Mouse (Mus musculus) left cerebral cortex, postnatal 10 days (tissue): ENCODE results near the gene Grip1. TPM values are rescaled to one million over a fixed set of nuclear protein-coding genes. Genes with fewer than 3 reads are reported as not detected.

ENCODE experiments used
- DNase-seq, 2 experiments: peaks; one replicate each; pipeline ENCODE4 v3.0.0; 2021 to 2022; ENCODE audit warnings: low spot score in 2 of 2, mixed read lengths in 1 of 2; ENCODE audit errors: extremely low spot score in 1 of 2
- intact Hi-C: fragments of 180-260 bp; cut with DNase I; formaldehyde crosslinking; loops from one replicate; pipeline ENCODE4 v1.15.1; 2025
- total RNA-seq, 2 experiments: library from RNA; stranded (reverse); gene quantifications; 2 replicates each; pipeline ENCODE4 v1.2.3; 2021

Gene Grip1
- total RNA-seq: 10 to 100 TPM; 43.0 to 45.8 TPM

GRCm38 (mm10) chr10:119453431-119454105, at the start of gene Grip1:
TSS of gene Grip1 (plus strand) at chr10:119453830.
- intact Hi-C loops: loop anchor here (5.0 to 10.0 kb wide), 3 partner anchors 184 to 321 kb away; partner anchors contain the start of gene Cand1
- peak; percentile 20 to 66 for DNase-seq

- intact Hi-C loops: no loop called here
- DNase-seq: no peak
These were observed 48.5 kb upstream of the Grip1 start for GRCm38 (mm10) chr10:119405103-119405502.

GRCm38 (mm10) chr10:119405612-119406011, 48.0 kb upstream of the Grip1 start:
- DNase-seq: no peak
- intact Hi-C loops: no loop called here

- intact Hi-C loops: no loop called here
- peak in 1 of 2 experiments; percentile 58 for DNase-seq
These were observed 45.3 kb upstream of the Grip1 start for GRCm38 (mm10) chr10:119408327-119408726.

GRCm38 (mm10) chr10:119413238-119413637, 40.4 kb upstream of the Grip1 start:
- DNase-seq: no peak
- intact Hi-C loops: no loop called here

- intact Hi-C loops: no loop called here
- no peak for DNase-seq
These were observed 38.5 kb upstream of the Grip1 start for GRCm38 (mm10) chr10:119415106-119415505.

- no peak for DNase-seq
- intact Hi-C loops: no loop called here
These were observed 32.2 kb upstream of the Grip1 start for GRCm38 (mm10) chr10:119421418-119421817.

GRCm38 (mm10) chr10:119423821-119424534, 29.7 kb upstream of the Grip1 start:
- DNase-seq: no peak
- intact Hi-C loops: no loop called here

GRCm38 (mm10) chr10:119427653-119428052, 26.0 kb upstream of the Grip1 start:
- intact Hi-C loops: no loop called here
- DNase-seq: no peak

GRCm38 (mm10) chr10:119428106-119428505, 25.5 kb upstream of the Grip1 start:
- intact Hi-C loops: no loop called here
- DNase-seq: no peak

GRCm38 (mm10) chr10:119430240-119430639, 23.4 kb upstream of the Grip1 start:
- no peak for DNase-seq
- intact Hi-C loops: no loop called here

GRCm38 (mm10) chr10:119431801-119432200, 21.8 kb upstream of the Grip1 start:
- DNase-seq: no peak

GRCm38 (mm10) chr10:119435818-119436217, 17.8 kb upstream of the Grip1 start:
- DNase-seq: no peak
- intact Hi-C loops: no loop called here

More at GRCm38 (mm10) chr10:119431801-119432200, 21.8 kb upstream of the Grip1 start:
- intact Hi-C loops: no loop called here

- no peak for DNase-seq
- intact Hi-C loops: no loop called here
These were observed 16.3 kb upstream of the Grip1 start for GRCm38 (mm10) chr10:119437319-119437718.

- DNase-seq: no peak
- intact Hi-C loops: no loop called here
These were observed 11.9 kb upstream of the Grip1 start for GRCm38 (mm10) chr10:119441743-119442142.

- intact Hi-C loops: no loop called here
- DNase-seq: no peak
These were observed 6.2 kb upstream of the Grip1 start for GRCm38 (mm10) chr10:119447392-119447914.

GRCm38 (mm10) chr10:119447930-119448329, 5.7 kb upstream of the Grip1 start:
- DNase-seq: no peak
- intact Hi-C loops: no loop called here

- intact Hi-C loops: loop anchor here (5.0 to 10.0 kb wide), 3 partner anchors 185 to 322 kb away; partner anchors contain the start of gene Cand1
- DNase-seq: no peak
These were observed 932 bp upstream of the Grip1 start for GRCm38 (mm10) chr10:119452698-119453097.

- DNase-seq: peak; percentile 14 to 58
- intact Hi-C loops: loop anchor here (5.0 to 10.0 kb wide), 3 partner anchors 183 to 321 kb away; partner anchors contain the start of gene Cand1
These were observed 557 bp downstream of the Grip1 start for GRCm38 (mm10) chr10:119454106-119454667.
